Mouse (Mus musculus): ENCODE results near the gene Zc3h12a. TPM values are rescaled to one million over a fixed set of nuclear protein-coding genes. Genes with fewer than 3 reads are reported as not detected.
A peak's percentile ranks its signal among the peaks of the same experiment; 100 is the strongest.

The Zc3h12a gene
- polyA plus RNA-seq, 2 experiments = 0.39 to 0.79 TPM

- Histone ChIP-seq H3K27me3 (ENCODE audit: control insufficient read depth, insufficient read depth, low read length) (no peaks in the 10 kb centered on the region), H3K9me3 (ENCODE audit: control insufficient read depth, low read length) (no peaks in the 10 kb centered on the region), H3K4me3 (ENCODE audit: insufficient read depth in 1 of 2, low read depth in 2 of 2, low read length in 2 of 2) (no peak overlapping the region), H3K4me2 (ENCODE audit: low read depth) (no peak overlapping the region), H3K36me3 (replicated peaks; ENCODE audit: control insufficient read depth, insufficient read depth, low read depth) (no peaks in the 10 kb centered on the region), H3K4me1 (replicated peaks; ENCODE audit: control insufficient read depth in 2 of 2, insufficient read depth in 2 of 2, low read length in 1 of 2) (no peaks in the 10 kb centered on the region; a peak in 1 of 4 replicates), H3K9ac (replicated peaks) (no peak overlapping the region), H3K27ac (no peak overlapping the region)
- ATAC-seq (ENCODE audit: insufficient read depth) (no peak), DNase-seq (ENCODE audit: low read depth in 3 of 3, low spot score in 3 of 3) (no peak)
- TF ChIP-seq EP300 (IDR thresholded peaks at IDR 0.05; ENCODE audit: low read depth) = no peak
- no peak for TF ChIP-seq CTCF (IDR thresholded peaks at IDR 0.05; ENCODE audit: low read depth)
- WGBS (ENCODE audit: insufficient replicate concordance) = 65% methylated on average over 12 of the region's 12 CpGs
Measured at GRCm38 (mm10) chr4:125136303-125136888, 8.8 kb upstream of the Zc3h12a start.

GRCm38 (mm10) chr4:125135076-125135855 is 7.6 kb upstream of the Zc3h12a start:
- no peaks in the 10 kb centered on the region for H3K27me3 ChIP-seq (ENCODE audit: control insufficient read depth, insufficient read depth, low read length)
- DNase-seq (ENCODE audit: low read depth in 3 of 3, low spot score in 3 of 3) (no peak), ATAC-seq (ENCODE audit: insufficient read depth) (no peak)
- WGBS (ENCODE audit: insufficient replicate concordance) = 54% methylated on average over 10 of the region's 10 CpGs
- no peaks in the 10 kb centered on the region for H3K9me3 ChIP-seq (ENCODE audit: control insufficient read depth, low read length)
- H3K36me3 ChIP-seq (replicated peaks; ENCODE audit: control insufficient read depth, insufficient read depth, low read depth) = no peaks in the 10 kb centered on the region
- no peak overlapping the region for H3K27ac ChIP-seq
- TF ChIP-seq EP300 (IDR thresholded peaks at IDR 0.05; ENCODE audit: low read depth) (no peak), CTCF (IDR thresholded peaks at IDR 0.05; ENCODE audit: low read depth) (no peak)
- H3K4me3 ChIP-seq (ENCODE audit: insufficient read depth in 1 of 2, low read depth in 2 of 2, low read length in 2 of 2) = no peak overlapping the region
- H3K4me2 ChIP-seq (ENCODE audit: low read depth) = no peak overlapping the region
- peaks cover 0 to 3% of the 10 kb centered on the region in 2 experiments; a peak in 1 of 4 replicates for H3K4me1 ChIP-seq (replicated peaks; ENCODE audit: control insufficient read depth in 2 of 2, insufficient read depth in 2 of 2, low read length in 1 of 2)
- no peak overlapping the region for H3K9ac ChIP-seq (replicated peaks)

GRCm38 (mm10) chr4:125134631-125135030 is 7.0 kb upstream of the Zc3h12a start:
- ATAC-seq (ENCODE audit: insufficient read depth) (no peak), DNase-seq (ENCODE audit: low read depth in 3 of 3, low spot score in 3 of 3) (no peak)
- H3K4me2 ChIP-seq (ENCODE audit: low read depth) = no peak overlapping the region
- TF ChIP-seq EP300 (IDR thresholded peaks at IDR 0.05; ENCODE audit: low read depth) (no peak), CTCF (IDR thresholded peaks at IDR 0.05; ENCODE audit: low read depth) (no peak)
- 49% methylated on average over 5 of the region's 5 CpGs for WGBS (ENCODE audit: insufficient replicate concordance)
- H3K36me3 ChIP-seq (replicated peaks; ENCODE audit: control insufficient read depth, insufficient read depth, low read depth) = no peaks in the 10 kb centered on the region
- H3K9me3 ChIP-seq (ENCODE audit: control insufficient read depth, low read length) = no peaks in the 10 kb centered on the region
- H3K27ac ChIP-seq = no peak overlapping the region
- H3K4me3 ChIP-seq (ENCODE audit: insufficient read depth in 1 of 2, low read depth in 2 of 2, low read length in 2 of 2) = no peak overlapping the region
- peaks cover 0 to 3% of the 10 kb centered on the region in 2 experiments; a peak in 1 of 4 replicates for H3K4me1 ChIP-seq (replicated peaks; ENCODE audit: control insufficient read depth in 2 of 2, insufficient read depth in 2 of 2, low read length in 1 of 2)
- no peaks in the 10 kb centered on the region for H3K27me3 ChIP-seq (ENCODE audit: control insufficient read depth, insufficient read depth, low read length)
- H3K9ac ChIP-seq (replicated peaks) = no peak overlapping the region

GRCm38 (mm10) chr4:125134192-125134591 is 6.6 kb upstream of the Zc3h12a start:
- Histone ChIP-seq H3K4me3 (ENCODE audit: insufficient read depth in 1 of 2, low read depth in 2 of 2, low read length in 2 of 2) (no peak overlapping the region), H3K9ac (replicated peaks) (no peak overlapping the region), H3K36me3 (replicated peaks; ENCODE audit: control insufficient read depth, insufficient read depth, low read depth) (no peaks in the 10 kb centered on the region), H3K9me3 (ENCODE audit: control insufficient read depth, low read length) (no peaks in the 10 kb centered on the region), H3K4me1 (replicated peaks; ENCODE audit: control insufficient read depth in 2 of 2, insufficient read depth in 2 of 2, low read length in 1 of 2) (peaks cover 0 to 3% of the 10 kb centered on the region in 2 experiments; a peak in 1 of 4 replicates), H3K27me3 (ENCODE audit: control insufficient read depth, insufficient read depth, low read length) (no peaks in the 10 kb centered on the region), H3K4me2 (ENCODE audit: low read depth) (no peak overlapping the region), H3K27ac (no peak overlapping the region)
- WGBS (ENCODE audit: insufficient replicate concordance) = 58% methylated on average over 4 of the region's 4 CpGs
- TF ChIP-seq CTCF (IDR thresholded peaks at IDR 0.05; ENCODE audit: low read depth) = no peak
- TF ChIP-seq EP300 (IDR thresholded peaks at IDR 0.05; ENCODE audit: low read depth) = no peak
- no peak for DNase-seq (ENCODE audit: low read depth in 3 of 3, low spot score in 3 of 3)
- no peak for ATAC-seq (ENCODE audit: insufficient read depth)

- no peak overlapping the region for H3K4me3 ChIP-seq (ENCODE audit: insufficient read depth in 1 of 2, low read depth in 2 of 2, low read length in 2 of 2)
- H3K4me2 ChIP-seq (ENCODE audit: low read depth) = no peak overlapping the region
- DNase-seq (ENCODE audit: low read depth in 3 of 3, low spot score in 3 of 3) = peak in 1 of 3 experiments; percentile 46
- H3K4me1 ChIP-seq (replicated peaks; ENCODE audit: control insufficient read depth in 2 of 2, insufficient read depth in 2 of 2, low read length in 1 of 2) = peaks cover 3 to 9% of the 10 kb centered on the region in 2 experiments
- H3K36me3 ChIP-seq (replicated peaks; ENCODE audit: control insufficient read depth, insufficient read depth, low read depth) = no peaks in the 10 kb centered on the region
- H3K9me3 ChIP-seq (ENCODE audit: control insufficient read depth, low read length) = no peaks in the 10 kb centered on the region
- WGBS (ENCODE audit: insufficient replicate concordance) = 14% methylated on average over 5 of the region's 5 CpGs
- no peak for ATAC-seq (ENCODE audit: insufficient read depth)
- no peak overlapping the region for H3K27ac ChIP-seq
- no peaks in the 10 kb centered on the region for H3K27me3 ChIP-seq (ENCODE audit: control insufficient read depth, insufficient read depth, low read length)
- no peak overlapping the region for H3K9ac ChIP-seq (replicated peaks)
- TF ChIP-seq EP300 (IDR thresholded peaks at IDR 0.05; ENCODE audit: low read depth) (no peak), CTCF (IDR thresholded peaks at IDR 0.05; ENCODE audit: low read depth) (peak; percentile 85)
Measured at GRCm38 (mm10) chr4:125132394-125132793, 4.8 kb upstream of the Zc3h12a start.

All from liver, embryonic 14.5 days (tissue).